8 mouse cellular contexts compared by ENCODE assay signal in the genomic region with DNA sequence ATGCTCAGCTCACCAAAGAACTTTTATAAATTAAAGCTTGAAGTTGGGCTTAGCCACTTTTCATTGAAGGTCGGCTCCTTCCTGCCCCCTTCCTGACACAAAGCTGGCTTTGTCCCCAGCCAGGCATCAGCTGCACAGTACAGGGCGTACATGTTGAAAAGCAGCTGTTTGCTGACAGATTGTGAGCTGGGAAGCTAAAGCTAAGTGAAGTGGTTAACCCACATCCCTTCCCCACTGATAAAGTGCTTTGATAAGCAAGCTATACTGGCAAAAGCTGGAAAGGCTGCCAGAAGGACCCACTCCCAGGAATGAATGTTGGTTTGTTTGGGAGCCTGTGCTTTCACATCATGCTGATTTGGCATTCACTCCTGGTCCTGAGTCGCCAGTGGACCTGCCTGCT.
A peak's percentile ranks its signal among the peaks of the same experiment; 100 is the strongest.
DNase-seq lines count a peak whose midpoint lies in the region; ATAC-seq lines count a peak whose summit lies in the region.

No protein-coding gene starts in this region.

- no peak overlapping the region for H3K4me3 ChIP-seq in kidney, embryonic 15.5 days (replicated peaks)
- no peak overlapping the region for H3K4me3 ChIP-seq in intestine, embryonic 16.5 days (ENCODE audit: low read length)
- no peak overlapping the region for H3K4me3 ChIP-seq in midbrain, embryonic 14.5 days (replicated peaks; ENCODE audit: low read depth, low read length)

- peak overlapping the region; percentile 24 for H3K27ac ChIP-seq in kidney, embryonic 15.5 days
- H3K27ac ChIP-seq in intestine, embryonic 16.5 days (ENCODE audit: low read length), result no peak overlapping the region
- peak overlapping the region; percentile 10; the same call in 1 of the 2 replicates for H3K27ac ChIP-seq in midbrain, embryonic 14.5 days (replicated peaks; ENCODE audit: low read depth, low read length)

- H3K9me3 ChIP-seq in kidney, embryonic 15.5 days (replicated peaks), result no peaks in the 10 kb centered on the region
- H3K9me3 ChIP-seq in intestine, embryonic 16.5 days (ENCODE audit: control insufficient read depth, low read length), result no peaks in the 10 kb centered on the region
- no peaks in the 10 kb centered on the region for H3K9me3 ChIP-seq in midbrain, embryonic 14.5 days (ENCODE audit: control insufficient read depth, low read length)

- peak; percentile 75; the same call in 1 of the 2 replicates for ATAC-seq in kidney, embryonic 15.5 days (replicated peaks; ENCODE audit: low FRiP score)
- peak; percentile 66; the same call in 1 of the 2 replicates for ATAC-seq in intestine, embryonic 16.5 days
- peak; percentile 71; the same call in 1 of the 2 replicates for ATAC-seq in midbrain, embryonic 14.5 days (ENCODE audit: low FRiP score, low TSS enrichment)
- ATAC-seq in activated CD4-positive, CD25-positive, alpha-beta regulatory T cell, adult 4 months, result no peak

- peaks cover 20% of the 10 kb centered on the region for H3K4me1 ChIP-seq in kidney, embryonic 15.5 days
- no peaks in the 10 kb centered on the region for H3K4me1 ChIP-seq in intestine, embryonic 16.5 days (ENCODE audit: control insufficient read depth, insufficient read depth, low read length)
- no peaks in the 10 kb centered on the region for H3K4me1 ChIP-seq in midbrain, embryonic 14.5 days (ENCODE audit: control insufficient read depth, insufficient read depth, low read length)

- DNase-seq in kidney, adult 8-10 months, result no peak
- DNase-seq in forelimb bud, embryonic 11.5 days (ENCODE audit: low read depth, low spot score), result peak; percentile 61
- peak; percentile 61 for DNase-seq in midbrain, embryonic 14.5 days
- DNase-seq in cerebellum, adult 11-12 months, result no peak
- DNase-seq in layer of hippocampus, postnatal 25 days (ENCODE audit: extremely low spot score in 1 of 2, low spot score in 1 of 2), result no peak

- H3K9ac ChIP-seq in kidney, embryonic 15.5 days, result no peak overlapping the region
- H3K9ac ChIP-seq in intestine, embryonic 16.5 days (ENCODE audit: low read depth, low read length), result no peak overlapping the region
- no peak overlapping the region for H3K9ac ChIP-seq in midbrain, embryonic 14.5 days (replicated peaks; ENCODE audit: low read length)

- H3K4me2 ChIP-seq in kidney, embryonic 15.5 days, result 0 out of 2 replicates have a peak overlapping the region, but pooled peaks have one; percentile 2
- no peak overlapping the region for H3K4me2 ChIP-seq in intestine, embryonic 16.5 days (ENCODE audit: low read depth, low read length)
- no peak overlapping the region for H3K4me2 ChIP-seq in midbrain, embryonic 14.5 days (ENCODE audit: low read length)

- H3K36me3 ChIP-seq in kidney, embryonic 15.5 days, result no peaks in the 10 kb centered on the region
- H3K36me3 ChIP-seq in intestine, embryonic 16.5 days (ENCODE audit: control insufficient read depth, insufficient read depth, low read length), result no peaks in the 10 kb centered on the region
- no peaks in the 10 kb centered on the region for H3K36me3 ChIP-seq in midbrain, embryonic 14.5 days (ENCODE audit: control insufficient read depth, insufficient read depth, low read length)

- WGBS in kidney, embryonic 15.5 days, result 18% methylated on average over 3 of the region's 3 CpGs
- 19% methylated on average over 3 of the region's 3 CpGs for whole genome bisulfite sequencing in intestine, embryonic 16.5 days
- 10% methylated on average over 3 of the region's 3 CpGs for WGBS in midbrain, embryonic 14.5 days

- H3K27me3 ChIP-seq in kidney, embryonic 15.5 days, result no peaks in the 10 kb centered on the region
- no peaks in the 10 kb centered on the region for H3K27me3 ChIP-seq in intestine, embryonic 16.5 days (replicated peaks; ENCODE audit: control insufficient read depth, insufficient read depth, low read length)
- no peaks in the 10 kb centered on the region for H3K27me3 ChIP-seq in midbrain, embryonic 14.5 days (ENCODE audit: control insufficient read depth, insufficient read depth, low read length)

Comparison
In these comparisons a context has a peak if more than half of its experiments do, and no peak if none do; other contexts are left out.
1. DNase-seq: peak in forelimb bud, embryonic 11.5 days (single experiment) and midbrain, embryonic 14.5 days (single experiment); none in kidney, adult 8-10 months (0 of 2), cerebellum, adult 11-12 months (single experiment) and layer of hippocampus, postnatal 25 days (0 of 2).